Mouse (Mus musculus): Measurements from ENCODE around the gene Ryr3. TPM values are rescaled to one million over a fixed set of nuclear protein-coding genes. Genes with fewer than 3 reads are reported as not detected.
A peak's percentile ranks its signal among the peaks of the same experiment; 100 is the strongest.

Gene Ryr3
- polyA plus RNA-seq, 2 experiments: 1.2 to 3.0 TPM

DNA sequence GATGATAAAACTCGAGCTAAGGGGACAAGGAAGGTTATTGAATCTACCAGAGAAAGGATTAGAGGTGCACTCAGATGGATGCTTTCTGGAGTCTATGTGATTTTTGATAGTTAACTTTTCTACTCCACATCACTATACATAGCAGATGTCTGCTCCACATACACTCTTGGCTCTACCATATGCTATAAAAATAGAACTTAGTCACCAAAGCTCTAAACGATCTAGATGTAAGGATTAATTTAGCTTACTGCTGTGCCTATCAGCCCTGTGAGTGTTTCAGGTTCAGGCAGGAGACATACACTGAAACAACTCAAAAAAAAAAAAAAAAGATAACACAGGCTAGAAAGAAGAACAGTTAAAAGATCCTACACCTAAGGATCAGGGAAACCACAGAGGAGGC lies 410.9 kb downstream of the Ryr3 start:
- ATAC-seq (ENCODE audit: low FRiP score, low read depth) (no peak), DNase-seq (ENCODE audit: low spot score) (no peak)
- TF ChIP-seq POLR2A (IDR thresholded peaks at IDR 0.05; ENCODE audit: borderline replicate concordance, extremely low read depth, insufficient read depth, insufficient read length): no peak
- H3K4me3 ChIP-seq (replicated peaks; ENCODE audit: low read length): no peak overlapping the region
- no peak overlapping the region for H3K4me2 ChIP-seq (replicated peaks; ENCODE audit: low read depth, low read length, severe bottlenecking)
- no peaks in the 10 kb centered on the region for H3K27me3 ChIP-seq (ENCODE audit: control insufficient read depth, insufficient read depth, low read length)
- no peaks in the 10 kb centered on the region for H3K4me1 ChIP-seq (ENCODE audit: control insufficient read depth, insufficient read depth, low read length)
- no peak overlapping the region for H3K27ac ChIP-seq (replicated peaks; ENCODE audit: low read depth, low read length)
- H3K36me3 ChIP-seq (ENCODE audit: control insufficient read depth, insufficient read depth, low read length): no peaks in the 10 kb centered on the region
- 68% methylated on average over 2 of the region's 2 CpGs for WGBS
- no peaks in the 10 kb centered on the region for H3K9me3 ChIP-seq (ENCODE audit: control insufficient read depth, low read length)
- no peak overlapping the region for H3K9ac ChIP-seq (ENCODE audit: low read depth, low read length, severe bottlenecking)

DNA sequence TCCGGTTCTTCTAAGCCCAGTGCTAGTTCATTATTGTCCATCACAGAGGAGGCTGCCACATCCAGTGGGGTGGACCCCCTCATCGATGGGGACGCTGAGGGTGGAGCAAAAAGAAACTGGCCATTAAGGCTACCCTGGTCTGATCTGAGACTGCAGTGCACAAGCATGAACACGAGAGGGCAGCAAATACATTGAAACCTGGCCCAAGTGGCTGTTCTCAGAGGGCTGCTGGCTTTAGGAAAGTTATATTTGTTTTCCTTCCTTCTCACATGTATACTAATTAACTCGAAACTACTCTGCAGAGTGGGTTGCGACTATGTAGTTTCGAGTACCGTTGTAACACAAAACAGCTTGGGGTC lies 416.9 kb downstream of the Ryr3 start:
- ATAC-seq (ENCODE audit: low FRiP score, low read depth): 0 out of 2 replicates have a peak, but pooled peaks have one; percentile 72
- peak; percentile 62 for DNase-seq (ENCODE audit: low spot score)
- no peaks in the 10 kb centered on the region for H3K36me3 ChIP-seq (ENCODE audit: control insufficient read depth, insufficient read depth, low read length)
- no peak overlapping the region for H3K27ac ChIP-seq (replicated peaks; ENCODE audit: low read depth, low read length)
- H3K4me3 ChIP-seq (replicated peaks; ENCODE audit: low read length): no peak overlapping the region
- H3K27me3 ChIP-seq (ENCODE audit: control insufficient read depth, insufficient read depth, low read length): no peaks in the 10 kb centered on the region
- TF ChIP-seq POLR2A (IDR thresholded peaks at IDR 0.05; ENCODE audit: borderline replicate concordance, extremely low read depth, insufficient read depth, insufficient read length): no peak
- no peaks in the 10 kb centered on the region for H3K9me3 ChIP-seq (ENCODE audit: control insufficient read depth, low read length)
- 11% methylated on average over 8 of the region's 8 CpGs for WGBS
- H3K9ac ChIP-seq (ENCODE audit: low read depth, low read length, severe bottlenecking): no peak overlapping the region
- no peak overlapping the region for H3K4me2 ChIP-seq (replicated peaks; ENCODE audit: low read depth, low read length, severe bottlenecking)
- H3K4me1 ChIP-seq (ENCODE audit: control insufficient read depth, insufficient read depth, low read length): no peaks in the 10 kb centered on the region

DNA sequence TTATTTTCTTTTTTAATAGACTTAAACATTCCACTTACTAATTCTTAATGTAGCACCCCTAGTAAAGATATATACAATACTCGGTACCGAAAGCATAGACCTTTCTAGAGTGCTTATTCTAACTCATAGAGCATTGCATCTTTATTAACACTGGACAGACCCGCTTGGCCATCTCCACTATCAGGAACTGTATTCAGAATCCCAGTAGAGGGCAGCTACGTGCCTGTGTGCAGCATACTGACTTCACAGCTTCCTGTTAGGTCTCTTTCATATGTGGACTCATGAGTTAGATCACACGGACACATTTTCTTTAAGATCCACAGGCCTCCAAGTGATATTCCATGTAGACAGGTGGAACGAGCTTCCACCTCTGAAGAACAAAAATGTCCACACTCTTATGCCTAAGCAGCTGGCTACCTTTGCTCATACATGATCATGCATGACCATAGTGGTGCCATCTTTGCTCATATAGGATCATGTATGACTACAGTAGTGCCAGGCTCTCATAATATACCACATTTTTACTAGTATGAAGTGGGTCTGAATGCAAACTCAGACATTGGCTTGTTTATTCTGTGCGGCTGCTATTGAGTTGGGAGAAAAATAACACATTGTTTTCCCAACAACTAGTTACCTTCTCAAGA lies 417.4 kb downstream of the Ryr3 start:
- 81% methylated on average over 7 of the region's 7 CpGs for WGBS
- TF ChIP-seq POLR2A (IDR thresholded peaks at IDR 0.05; ENCODE audit: borderline replicate concordance, extremely low read depth, insufficient read depth, insufficient read length): no peak
- ATAC-seq (ENCODE audit: low FRiP score, low read depth): no peak
- no peak overlapping the region for H3K4me3 ChIP-seq (replicated peaks; ENCODE audit: low read length)
- no peak overlapping the region for H3K4me2 ChIP-seq (replicated peaks; ENCODE audit: low read depth, low read length, severe bottlenecking)
- no peaks in the 10 kb centered on the region for H3K9me3 ChIP-seq (ENCODE audit: control insufficient read depth, low read length)
- no peak for DNase-seq (ENCODE audit: low spot score)
- no peak overlapping the region for H3K9ac ChIP-seq (ENCODE audit: low read depth, low read length, severe bottlenecking)
- H3K27me3 ChIP-seq (ENCODE audit: control insufficient read depth, insufficient read depth, low read length): no peaks in the 10 kb centered on the region
- H3K36me3 ChIP-seq (ENCODE audit: control insufficient read depth, insufficient read depth, low read length): no peaks in the 10 kb centered on the region
- no peak overlapping the region for H3K27ac ChIP-seq (replicated peaks; ENCODE audit: low read depth, low read length)
- no peaks in the 10 kb centered on the region for H3K4me1 ChIP-seq (ENCODE audit: control insufficient read depth, insufficient read depth, low read length)

DNA sequence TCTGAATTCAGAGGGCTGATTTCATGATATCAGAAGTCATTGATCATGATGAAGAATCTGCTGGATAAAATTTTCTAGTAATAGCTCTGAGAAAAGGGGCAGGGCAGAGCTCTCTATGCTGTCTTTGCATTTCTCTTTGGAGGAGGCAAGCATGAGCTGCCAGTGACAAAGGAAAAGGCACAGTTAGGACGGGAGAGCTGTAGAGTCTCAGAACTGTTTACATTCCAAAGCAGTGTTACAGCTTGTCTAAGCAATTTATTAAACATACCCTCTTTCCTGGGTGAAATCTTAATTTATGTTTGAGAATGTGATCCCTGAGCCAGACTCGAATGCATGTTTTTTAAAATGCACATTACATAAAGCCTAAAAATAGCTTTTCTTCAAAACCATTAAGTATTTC lies 435.3 kb downstream of the Ryr3 start:
- Histone ChIP-seq H3K9ac (ENCODE audit: low read depth, low read length, severe bottlenecking) (no peak overlapping the region), H3K36me3 (ENCODE audit: control insufficient read depth, insufficient read depth, low read length) (no peaks in the 10 kb centered on the region)
- 62% methylated on average over 2 of the region's 2 CpGs for WGBS

DNA sequence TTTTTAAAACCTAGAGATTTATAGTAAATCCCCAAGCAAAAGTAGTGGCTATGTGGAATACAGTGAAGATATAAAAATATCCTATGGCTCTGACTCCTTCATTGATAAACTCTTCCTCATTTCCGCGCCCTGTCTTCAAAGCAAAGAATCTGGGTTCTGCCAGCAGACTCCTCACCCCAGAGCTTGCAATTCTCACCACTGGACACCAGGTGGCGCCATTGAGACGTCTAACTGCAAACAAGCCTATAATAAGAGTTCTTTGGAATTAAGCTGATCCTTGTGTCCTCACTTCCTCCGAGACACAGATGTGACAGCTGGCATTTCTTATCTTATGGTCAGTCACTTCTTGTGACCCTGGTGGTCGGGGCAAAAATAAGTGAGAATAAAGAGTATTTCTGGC lies 442.1 kb downstream of the Ryr3 start:
- Histone ChIP-seq H3K4me1 (ENCODE audit: control insufficient read depth, insufficient read depth, low read length) (no peaks in the 10 kb centered on the region), H3K36me3 (ENCODE audit: control insufficient read depth, insufficient read depth, low read length) (no peaks in the 10 kb centered on the region), H3K9ac (ENCODE audit: low read depth, low read length, severe bottlenecking) (no peak overlapping the region), H3K9me3 (ENCODE audit: control insufficient read depth, low read length) (no peaks in the 10 kb centered on the region), H3K4me2 (replicated peaks; ENCODE audit: low read depth, low read length, severe bottlenecking) (no peak overlapping the region), H3K4me3 (replicated peaks; ENCODE audit: low read length) (no peak overlapping the region), H3K27me3 (ENCODE audit: control insufficient read depth, insufficient read depth, low read length) (no peaks in the 10 kb centered on the region), H3K27ac (replicated peaks; ENCODE audit: low read depth, low read length) (no peak overlapping the region)
- 36% methylated on average over 6 of the region's 6 CpGs for WGBS
- TF ChIP-seq POLR2A (IDR thresholded peaks at IDR 0.05; ENCODE audit: borderline replicate concordance, extremely low read depth, insufficient read depth, insufficient read length): no peak
- DNase-seq (ENCODE audit: low spot score) (peak; percentile 41), ATAC-seq (ENCODE audit: low FRiP score, low read depth) (no peak)

More for the DNA sequence above, 435.3 kb downstream of the Ryr3 start:
- Histone ChIP-seq H3K9me3 (ENCODE audit: control insufficient read depth, low read length) (no peaks in the 10 kb centered on the region), H3K4me2 (replicated peaks; ENCODE audit: low read depth, low read length, severe bottlenecking) (no peak overlapping the region), H3K27me3 (ENCODE audit: control insufficient read depth, insufficient read depth, low read length) (no peaks in the 10 kb centered on the region), H3K4me3 (replicated peaks; ENCODE audit: low read length) (no peak overlapping the region), H3K27ac (replicated peaks; ENCODE audit: low read depth, low read length) (no peak overlapping the region), H3K4me1 (ENCODE audit: control insufficient read depth, insufficient read depth, low read length) (no peaks in the 10 kb centered on the region)
- TF ChIP-seq POLR2A (IDR thresholded peaks at IDR 0.05; ENCODE audit: borderline replicate concordance, extremely low read depth, insufficient read depth, insufficient read length): no peak
- no peak for DNase-seq (ENCODE audit: low spot score)
- no peak for ATAC-seq (ENCODE audit: low FRiP score, low read depth)
